Mouse (Mus musculus) midbrain, embryonic 13.5 days (tissue): Measurements from ENCODE around the gene Tns2. TPM values are rescaled to one million over a fixed set of nuclear protein-coding genes. Genes with fewer than 3 reads are reported as not detected.

Experiments
- ATAC-seq: fragments of 200-750 bp; cut with Nextera tagmentation; 2 replicates; pipeline ENCODE4 v1.8.0; 2017; ENCODE audit warnings: mild to moderate bottlenecking, moderate TSS enrichment, moderate library complexity
- H3K27ac ChIP-seq: fragments of 300-500 bp; sonication (generic); 2 replicates; pipeline ENCODE4 v1.5.1; 2015; ENCODE audit warnings: inconsistent platforms, mild to moderate bottlenecking, moderate library complexity
- H3K27me3 ChIP-seq: fragments of 300-500 bp; sonication (generic); 2 replicates; pipeline ENCODE4 v1.6.1; 2015; ENCODE audit warnings: mild to moderate bottlenecking, inconsistent platforms
- H3K36me3 ChIP-seq: fragments of 300-500 bp; sonication (generic); 2 replicates; pipeline ENCODE4 v1.6.1; 2015; ENCODE audit warnings: mild to moderate bottlenecking, inconsistent platforms
- H3K4me1 ChIP-seq: fragments of 300-500 bp; sonication (generic); replicated peaks from 2 replicates; pipeline ENCODE4 v1.6.1; 2015; ENCODE audit warnings: inconsistent platforms
- H3K4me2 ChIP-seq: fragments of 300-500 bp; sonication (generic); replicated peaks from 2 replicates; pipeline ENCODE4 v1.6.1; 2015; ENCODE audit warnings: moderate library complexity, mild to moderate bottlenecking, inconsistent platforms
- H3K4me3 ChIP-seq: fragments of 300-500 bp; sonication (generic); replicated peaks from 2 replicates; pipeline ENCODE4 v1.5.1; 2015; ENCODE audit warnings: mild to moderate bottlenecking, inconsistent platforms
- H3K9ac ChIP-seq: fragments of 300-500 bp; sonication (generic); replicated peaks from 2 replicates; pipeline ENCODE4 v1.6.1; 2015; ENCODE audit warnings: mild to moderate bottlenecking, inconsistent platforms
- H3K9me3 ChIP-seq: fragments of 300-500 bp; sonication (generic); 2 replicates; pipeline ENCODE4 v1.6.1; 2016; ENCODE audit warnings: mild to moderate bottlenecking, inconsistent platforms
- WGBS: fragments of 180-500 bp; shearing (Covaris S2); methylation state at CpG from one replicate; pipeline ENCODE4 v1.1.7; 2015; 5-methylcytosine and 5-hydroxymethylcytosine counted together
- polyA plus RNA-seq: library from polyadenylated mRNA; unstranded; fragments of >200 nt; fragmentation: Nextera tagmentation; extraction: Ambion mirVana; gene quantifications from 2 replicates; pipeline ENCODE4 v1.2.1, GENCODE M21; 2015

Gene Tns2
- polyA plus RNA-seq, 1 experiment from 2014 or later = 6.1 TPM

DNA sequence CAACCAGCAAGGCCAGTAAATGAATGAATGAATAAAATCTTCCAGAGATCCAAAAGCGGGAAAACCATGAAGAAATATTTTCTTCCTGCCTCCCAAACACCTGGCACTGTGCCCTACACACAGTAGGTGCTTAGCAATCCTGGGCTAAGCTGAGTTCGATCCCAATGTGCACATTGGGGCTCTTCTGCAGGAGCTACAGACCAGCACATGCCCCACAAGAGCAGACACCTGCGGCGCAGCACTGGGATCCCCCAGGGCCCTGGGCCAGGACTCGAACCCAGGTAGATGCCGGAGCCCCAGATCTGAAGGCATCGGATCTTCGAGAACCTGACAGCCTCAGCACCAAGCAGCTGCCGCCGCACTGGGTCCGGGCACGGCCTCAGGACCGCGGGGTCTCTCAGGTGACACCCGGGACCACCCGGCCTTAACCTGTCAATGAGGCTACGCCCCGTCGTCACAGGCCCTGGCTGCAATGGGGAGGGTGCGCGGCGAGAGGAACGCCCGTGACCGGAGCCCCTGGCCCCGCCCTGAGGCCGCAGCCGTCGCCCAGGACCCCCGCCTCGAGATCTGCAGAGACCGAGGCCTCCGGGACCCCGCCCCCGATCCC, 35.4 kb downstream of the Tns2 start:
- peak overlapping the region; percentile 73 for H3K4me2 ChIP-seq
- peak overlapping the region; percentile 79 for H3K4me3 ChIP-seq
- H3K27ac ChIP-seq = peak overlapping the region; percentile 88
- peak; percentile 88 for ATAC-seq
- no peaks in the 10 kb centered on the region for H3K27me3 ChIP-seq
- H3K4me1 ChIP-seq = peaks cover 20% of the 10 kb centered on the region
- H3K36me3 ChIP-seq = peaks cover 28% of the 10 kb centered on the region
- H3K9ac ChIP-seq = peak overlapping the region; percentile 91
- WGBS = 2% methylated on average over 35 of the region's 35 CpGs
- H3K9me3 ChIP-seq = no peaks in the 10 kb centered on the region

DNA sequence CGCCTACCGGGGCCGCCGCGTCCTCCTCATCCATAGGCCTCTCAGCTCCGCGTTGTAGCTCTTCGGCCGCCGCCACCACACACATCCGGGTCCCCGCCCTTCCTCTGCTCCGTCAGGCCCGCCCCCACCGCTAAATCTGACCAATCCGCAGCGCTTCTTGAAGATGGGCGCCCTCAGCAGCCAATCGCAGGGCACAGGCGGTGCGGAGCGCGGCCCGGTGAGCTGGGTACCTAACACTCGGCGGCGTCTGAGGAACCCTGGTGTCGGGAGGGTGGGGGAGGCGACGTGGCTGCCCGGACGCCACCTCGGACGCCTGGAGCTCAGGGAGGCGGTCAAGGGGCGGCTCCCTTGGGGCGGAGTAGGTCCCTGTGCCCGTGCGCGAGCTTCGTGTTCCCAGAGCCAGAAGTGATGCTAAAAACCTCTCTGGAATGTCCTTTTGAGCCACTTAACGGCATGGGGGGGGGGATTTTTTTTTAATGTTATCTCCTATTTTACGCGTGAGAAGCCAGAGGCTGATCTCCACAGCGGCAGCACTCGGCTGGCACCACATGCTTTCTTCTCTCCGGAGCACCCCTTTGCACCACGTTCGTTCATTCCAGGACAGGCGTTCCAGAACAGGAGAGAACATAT, 36.0 kb downstream of the Tns2 start, which contains the start of gene Spryd3:
Gene Spryd3, minus strand, starts transcription at position 106 of the 630 bp plus-strand sequence.
- Histone ChIP-seq H3K9me3 (no peaks in the 10 kb centered on the region), H3K9ac (peak within 1 kb of the TSS; percentile 91), H3K27me3 (no peaks in the 10 kb centered on the region), H3K4me1 (peaks cover 20% of the 10 kb centered on the region), H3K4me3 (peak within 1 kb of the TSS; percentile 79), H3K4me2 (peak within 1 kb of the TSS; percentile 73), H3K36me3 (peaks cover 22% of the 10 kb centered on the region), H3K27ac (peak within 1 kb of the TSS; percentile 88)
- peak; percentile 99 for ATAC-seq
- under 1% methylated on average over 49 of the region's 50 CpGs for WGBS

DNA sequence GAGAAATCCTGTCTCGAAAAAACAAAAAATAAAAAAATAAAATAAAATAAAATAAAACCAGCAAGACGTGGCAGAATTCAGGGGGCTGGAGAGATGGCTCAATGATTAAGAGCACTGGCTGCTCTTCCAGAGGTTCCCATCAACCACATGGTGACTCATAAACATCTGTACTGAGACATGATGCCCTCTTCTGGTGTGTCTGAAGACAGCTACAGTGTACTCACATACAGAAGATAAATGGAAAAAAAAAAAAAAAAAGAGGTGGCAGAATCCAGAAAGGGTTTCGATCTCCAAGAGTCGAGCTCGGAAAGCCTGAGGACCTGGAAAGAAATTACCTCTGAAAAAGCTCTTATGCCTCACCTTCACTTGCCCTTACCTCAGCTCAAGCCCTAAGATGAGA, 40.9 kb downstream of the Tns2 start:
- peaks cover 14% of the 10 kb centered on the region for H3K4me1 ChIP-seq
- no peak overlapping the region for H3K27ac ChIP-seq
- no peak overlapping the region for H3K4me2 ChIP-seq
- no peaks in the 10 kb centered on the region for H3K36me3 ChIP-seq
- no peaks in the 10 kb centered on the region for H3K9me3 ChIP-seq
- H3K27me3 ChIP-seq = peaks cover 42% of the 10 kb centered on the region
- H3K9ac ChIP-seq = no peak overlapping the region
- H3K4me3 ChIP-seq = no peak overlapping the region
- ATAC-seq = no peak
- WGBS = 94% methylated on average over 5 of the region's 5 CpGs

DNA sequence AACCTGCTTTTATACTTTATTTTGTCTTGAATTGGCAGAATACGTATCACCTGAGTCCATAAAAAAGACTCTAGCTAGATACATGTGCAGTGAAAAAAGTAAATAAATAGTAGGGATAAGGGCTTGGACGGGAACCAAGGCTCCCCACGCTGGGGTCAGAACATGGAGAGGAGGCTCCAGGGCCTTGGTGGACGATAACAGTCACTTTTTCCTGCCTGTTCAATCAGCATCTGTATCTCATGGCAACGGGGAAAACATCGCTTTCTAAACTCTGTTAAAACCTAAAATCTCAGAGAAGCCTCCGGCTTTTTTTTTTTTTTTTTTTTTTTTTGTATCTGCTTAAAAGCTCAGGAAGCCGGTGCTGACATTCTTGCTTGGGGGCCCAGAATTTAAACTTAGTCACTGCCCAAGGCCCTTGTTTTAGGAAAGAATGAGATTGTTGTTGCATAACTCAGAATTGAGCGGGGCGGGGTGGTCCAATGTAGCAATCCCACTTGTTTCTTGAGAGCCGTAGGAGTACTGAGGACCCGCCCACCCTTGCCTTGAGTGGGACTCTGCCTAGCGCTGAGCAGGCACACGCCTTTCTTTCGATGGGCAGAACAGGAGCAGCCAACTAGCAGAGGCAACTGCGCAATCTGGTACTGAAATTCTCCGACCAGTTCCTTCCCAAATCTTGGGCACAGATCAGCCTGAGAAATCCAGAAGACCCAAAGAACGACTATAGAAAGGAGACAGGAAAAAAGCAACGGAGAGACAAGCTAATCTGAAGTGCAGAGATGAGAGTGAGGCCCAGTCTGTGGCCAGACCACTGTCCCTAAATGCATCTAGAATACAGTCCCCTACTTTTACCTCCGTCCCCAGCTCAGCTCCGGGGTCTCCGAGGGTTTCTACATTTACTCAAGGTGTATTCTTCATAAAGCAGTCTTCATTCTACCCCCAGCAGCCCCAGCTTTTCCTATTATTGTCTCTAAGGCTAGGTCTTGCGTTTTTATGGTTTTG, 43.0 kb downstream of the Tns2 start:
- Histone ChIP-seq H3K36me3 (no peaks in the 10 kb centered on the region), H3K4me1 (peaks cover 7% of the 10 kb centered on the region), H3K27ac (no peak overlapping the region), H3K9me3 (no peaks in the 10 kb centered on the region), H3K4me2 (no peak overlapping the region), H3K4me3 (no peak overlapping the region), H3K27me3 (peaks cover 44% of the 10 kb centered on the region), H3K9ac (no peak overlapping the region)
- WGBS = 56% methylated on average over 23 of the region's 23 CpGs
- no peak for ATAC-seq

DNA sequence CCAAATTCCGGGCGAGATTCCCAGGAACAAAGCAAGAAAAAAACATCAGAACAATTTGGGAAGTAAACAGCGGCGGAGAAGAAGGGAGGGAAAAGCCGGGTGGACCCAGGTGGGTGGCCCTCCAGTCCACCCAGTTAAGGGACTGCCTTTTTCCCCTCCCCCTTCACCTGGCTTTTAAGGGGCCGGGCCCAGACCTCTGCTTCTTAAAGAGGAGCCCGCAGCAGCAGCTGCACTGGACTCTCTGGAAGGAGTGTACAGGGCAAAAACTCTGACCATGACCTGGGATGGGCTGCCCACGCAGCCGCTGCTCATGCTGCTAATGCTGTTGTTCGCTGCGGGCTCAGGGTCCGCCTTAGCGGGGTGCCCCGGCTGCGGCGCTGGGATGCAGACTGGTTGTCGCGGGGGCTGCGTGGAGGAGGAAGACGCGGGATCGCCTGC, 44.1 kb downstream of the Tns2 start, which contains the start of gene Igfbp6:
Gene Igfbp6, plus strand, starts transcription at position 89 of the 438 bp plus-strand sequence.
- Histone ChIP-seq H3K36me3 (no peaks in the 10 kb centered on the region), H3K27me3 (peaks cover 44% of the 10 kb centered on the region), H3K9ac (peak within 1 kb of the TSS; percentile 42), H3K4me1 (peaks cover 7% of the 10 kb centered on the region), H3K9me3 (no peaks in the 10 kb centered on the region), H3K4me2 (peak within 1 kb of the TSS; percentile 38), H3K27ac (no peak within 1 kb of the TSS), H3K4me3 (peak within 1 kb of the TSS; percentile 20)
- WGBS = 3% methylated on average over 22 of the region's 22 CpGs
- no peak for ATAC-seq

DNA sequence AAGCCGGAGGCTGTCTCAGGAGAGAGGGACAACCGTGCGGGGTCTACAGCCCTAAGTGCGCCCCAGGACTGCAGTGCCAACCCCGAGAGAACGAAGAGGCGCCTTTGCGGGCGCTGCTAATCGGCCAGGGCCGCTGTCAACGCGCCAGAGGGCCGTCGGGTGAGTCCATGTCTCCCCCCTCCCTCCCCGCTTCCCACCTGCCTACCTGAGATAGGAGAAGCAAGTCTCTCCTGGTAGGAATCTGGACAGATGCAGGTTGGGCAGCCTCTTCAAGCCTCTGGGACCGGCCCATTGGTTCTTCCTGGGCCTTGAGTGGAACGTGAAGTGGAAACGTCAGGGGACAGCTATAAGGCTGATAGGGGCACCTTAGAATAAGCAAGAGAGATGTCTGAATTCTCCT, 44.5 kb downstream of the Tns2 start:
- Histone ChIP-seq H3K9ac (peak overlapping the region; percentile 42), H3K27me3 (peaks cover 44% of the 10 kb centered on the region), H3K27ac (no peak overlapping the region), H3K4me1 (peaks cover 7% of the 10 kb centered on the region), H3K9me3 (no peaks in the 10 kb centered on the region), H3K4me3 (peak overlapping the region; percentile 20), H3K36me3 (no peaks in the 10 kb centered on the region), H3K4me2 (peak overlapping the region; percentile 38)
- 9% methylated on average over 18 of the region's 19 CpGs for WGBS
- ATAC-seq = no peak

DNA sequence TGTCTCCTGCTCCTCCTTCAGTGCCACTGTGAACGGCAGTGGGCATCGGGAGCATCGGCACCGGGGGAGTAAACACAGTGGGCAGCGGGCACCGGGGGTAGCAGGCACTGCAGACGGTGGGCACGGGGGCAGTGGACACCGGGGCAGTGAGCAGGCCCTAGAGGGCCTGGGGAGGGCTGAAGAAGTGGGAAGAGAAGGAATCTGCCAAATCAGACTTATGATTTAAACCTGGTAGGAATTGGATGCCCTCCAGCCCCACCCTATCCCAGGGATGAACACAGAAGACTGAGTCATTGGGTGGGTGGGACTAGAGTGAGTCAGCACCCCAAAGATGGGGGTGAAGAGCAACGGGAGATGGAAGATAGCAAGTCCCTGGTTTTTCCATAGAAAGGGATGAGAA, 45.1 kb downstream of the Tns2 start:
- Histone ChIP-seq H3K27ac (no peak overlapping the region), H3K27me3 (peaks cover 44% of the 10 kb centered on the region), H3K9me3 (no peaks in the 10 kb centered on the region), H3K9ac (no peak overlapping the region), H3K36me3 (no peaks in the 10 kb centered on the region), H3K4me3 (no peak overlapping the region), H3K4me2 (no peak overlapping the region), H3K4me1 (peaks cover 7% of the 10 kb centered on the region)
- ATAC-seq = no peak
- 90% methylated on average over 10 of the region's 10 CpGs for WGBS

DNA sequence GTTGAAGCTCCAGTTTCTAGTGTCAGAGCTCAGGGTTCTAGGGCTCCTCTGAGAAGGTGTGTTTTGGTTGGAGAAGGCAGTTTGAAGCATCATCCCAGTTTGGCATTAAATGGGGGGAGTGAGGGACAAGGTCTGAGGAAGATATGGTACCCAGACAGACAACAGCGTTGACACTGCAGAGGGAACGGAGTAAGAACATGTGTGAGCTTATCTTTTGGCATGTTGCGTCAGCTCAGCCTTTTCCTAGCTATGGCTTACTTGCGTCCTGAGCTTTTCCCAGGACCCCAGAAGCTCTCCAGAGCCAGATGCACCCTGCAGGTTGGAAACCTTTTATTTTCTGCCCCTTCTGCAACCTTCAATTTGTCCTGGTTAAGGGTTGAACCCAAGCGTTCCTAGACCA, 45.9 kb downstream of the Tns2 start:
- H3K27me3 ChIP-seq = peaks cover 44% of the 10 kb centered on the region
- H3K27ac ChIP-seq = no peak overlapping the region
- H3K4me1 ChIP-seq = peaks cover 7% of the 10 kb centered on the region
- no peak overlapping the region for H3K4me3 ChIP-seq
- H3K9me3 ChIP-seq = no peaks in the 10 kb centered on the region
- H3K9ac ChIP-seq = no peak overlapping the region
- no peaks in the 10 kb centered on the region for H3K36me3 ChIP-seq
- no peak overlapping the region for H3K4me2 ChIP-seq
- WGBS = 88% methylated on average over 5 of the region's 5 CpGs
- ATAC-seq = no peak

DNA sequence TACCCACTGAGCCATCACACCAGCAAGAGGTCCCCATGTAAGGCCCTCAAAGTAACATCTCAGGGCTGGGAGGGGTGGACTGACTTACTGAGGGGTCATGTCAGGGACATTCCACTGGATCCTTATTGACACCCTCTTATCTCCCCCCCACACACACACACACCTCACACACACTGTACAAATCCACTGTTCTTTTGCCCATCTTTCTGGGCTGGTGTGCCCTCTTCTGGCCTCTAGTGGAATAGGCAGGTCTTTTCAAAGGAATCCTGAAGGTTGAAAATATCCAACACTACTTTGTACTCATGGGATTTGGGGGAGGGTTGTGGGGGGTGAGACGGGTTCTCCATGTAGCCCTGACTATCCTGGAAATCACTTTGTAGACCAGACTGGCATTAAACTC, 46.7 kb downstream of the Tns2 start:
- H3K27ac ChIP-seq = no peak overlapping the region
- H3K9ac ChIP-seq = no peak overlapping the region
- peaks cover 7% of the 10 kb centered on the region for H3K4me1 ChIP-seq
- H3K4me2 ChIP-seq = no peak overlapping the region
- no peak for ATAC-seq
- H3K4me3 ChIP-seq = no peak overlapping the region
- H3K27me3 ChIP-seq = peaks cover 38% of the 10 kb centered on the region
- H3K36me3 ChIP-seq = no peaks in the 10 kb centered on the region
- WGBS = 9% methylated on average over 1 of the region's 1 CpGs
- H3K9me3 ChIP-seq = no peaks in the 10 kb centered on the region

DNA sequence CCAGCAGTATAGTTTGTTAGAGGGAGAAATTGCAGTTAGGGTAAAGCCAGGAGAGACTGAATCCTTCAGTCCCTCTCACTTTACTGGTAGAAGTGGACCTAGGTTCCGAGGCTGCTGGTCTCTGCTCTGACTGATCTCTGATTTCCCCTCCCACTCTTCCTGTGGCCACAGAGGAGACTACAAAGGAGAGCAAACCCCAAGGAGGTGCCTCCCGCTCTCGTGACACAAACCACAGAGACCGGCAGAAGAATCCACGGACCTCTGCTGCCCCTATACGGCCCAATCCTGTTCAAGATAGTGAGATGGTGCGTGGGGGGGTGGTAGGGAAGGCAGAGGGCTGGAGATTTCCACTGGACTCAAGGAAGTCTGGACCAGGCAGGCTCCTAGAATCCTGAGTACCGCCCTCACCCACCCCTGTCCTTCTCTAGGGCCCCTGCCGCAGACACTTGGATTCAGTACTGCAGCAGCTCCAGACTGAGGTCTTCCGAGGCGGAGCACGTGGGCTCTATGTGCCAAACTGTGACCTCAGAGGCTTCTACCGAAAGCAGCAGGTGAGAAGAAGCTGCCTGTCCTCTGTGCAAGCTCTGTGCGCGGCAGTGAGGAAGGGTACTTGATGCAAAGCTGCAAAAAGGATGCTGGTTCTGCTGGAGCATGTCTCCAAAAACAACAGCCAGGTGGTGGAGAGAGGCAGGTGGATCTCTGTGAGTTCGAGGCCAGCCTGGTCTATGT, 47.6 kb downstream of the Tns2 start:
- Histone ChIP-seq H3K9me3 (no peaks in the 10 kb centered on the region), H3K27me3 (peaks cover 31% of the 10 kb centered on the region), H3K4me1 (peaks cover 7% of the 10 kb centered on the region), H3K9ac (no peak overlapping the region), H3K4me2 (no peak overlapping the region), H3K36me3 (no peaks in the 10 kb centered on the region), H3K27ac (no peak overlapping the region), H3K4me3 (no peak overlapping the region)
- WGBS = 73% methylated on average over 16 of the region's 16 CpGs
- ATAC-seq = no peak

DNA sequence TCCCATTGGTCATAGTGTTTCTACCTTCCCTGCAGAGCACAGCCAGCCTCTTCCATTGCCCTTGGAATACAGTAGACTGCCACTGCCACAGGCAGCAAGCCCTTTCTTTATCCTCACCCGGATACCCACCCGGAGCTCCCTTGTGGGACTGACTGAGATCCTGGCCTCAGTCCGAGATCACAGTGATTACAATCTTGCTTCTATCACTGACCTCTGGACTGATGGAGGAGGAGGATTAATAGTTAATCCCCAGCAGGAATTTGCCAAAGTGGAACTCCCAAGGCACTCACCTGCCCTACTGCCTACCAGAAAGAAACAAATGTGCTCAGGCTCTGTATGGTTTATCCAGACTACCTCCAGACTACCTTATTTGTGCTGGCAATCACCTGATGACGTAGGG, 49.3 kb downstream of the Tns2 start:
- no peaks in the 10 kb centered on the region for H3K9me3 ChIP-seq
- H3K4me3 ChIP-seq = no peak overlapping the region
- WGBS = 57% methylated on average over 4 of the region's 4 CpGs
- H3K36me3 ChIP-seq = no peaks in the 10 kb centered on the region
- ATAC-seq = no peak
- H3K27ac ChIP-seq = no peak overlapping the region
- no peak overlapping the region for H3K9ac ChIP-seq
- no peak overlapping the region for H3K4me2 ChIP-seq
- peaks cover 1% of the 10 kb centered on the region for H3K4me1 ChIP-seq
- H3K27me3 ChIP-seq = peaks cover 17% of the 10 kb centered on the region
